Mouse (Mus musculus) E14TG2a.4 (cell line): ENCODE data around the gene Grip1.

Experiments used
- H3K27me3 ChIP-seq: 2 replicates; pipeline ENCODE4 v1.6.1; 2014; ENCODE audit warnings: low read length, control low read depth; ENCODE audit not compliant: insufficient read depth
- H3K36me3 ChIP-seq: 2 replicates; pipeline ENCODE4 v1.6.1; 2014; ENCODE audit warnings: low read length, control low read depth; ENCODE audit not compliant: insufficient read depth
- H3K4me1 ChIP-seq: replicated peaks from 2 replicates; pipeline ENCODE4 v1.6.1; 2014; ENCODE audit warnings: low read depth, low read length, control low read depth
- H3K4me3 ChIP-seq: replicated peaks from 2 replicates; pipeline ENCODE4 v1.5.1; 2014; ENCODE audit warnings: mild to moderate bottlenecking, low read length
- H3K9me3 ChIP-seq: 2 replicates; pipeline ENCODE4 v1.6.1; 2014; ENCODE audit warnings: low read length, control low read depth
- CTCF ChIP-seq: conservative IDR thresholded peaks from 2 replicates; pipeline ENCODE4 v1.5.1; 2014; ENCODE audit warnings: low read length
- NANOG ChIP-seq: IDR thresholded peaks from 2 replicates; pipeline ENCODE4 v1.6.1; 2014; ENCODE audit warnings: borderline replicate concordance, low read length, mixed read lengths
- POU5F1 ChIP-seq: IDR thresholded peaks from 2 replicates; pipeline ENCODE4 v1.6.1; 2014; ENCODE audit warnings: low read length, borderline replicate concordance

Grip1 gene

GRCm38 (mm10) chr10:119427653-119428052, 26.0 kb upstream of the Grip1 start:
- Histone ChIP-seq H3K4me3 (no peak overlapping the region), H3K4me1 (no peaks in the 10 kb centered on the region), H3K27me3 (no peaks in the 10 kb centered on the region), H3K9me3 (no peaks in the 10 kb centered on the region), H3K36me3 (no peaks in the 10 kb centered on the region)
- TF ChIP-seq POU5F1 (no peak), NANOG (no peak), CTCF (no peak)

- no peaks in the 10 kb centered on the region for H3K9me3 ChIP-seq
- H3K36me3 ChIP-seq, result no peaks in the 10 kb centered on the region
- no peaks in the 10 kb centered on the region for H3K4me1 ChIP-seq
- H3K27me3 ChIP-seq, result no peaks in the 10 kb centered on the region
- no peak for TF ChIP-seq NANOG
- TF ChIP-seq POU5F1, result no peak
- TF ChIP-seq CTCF, result no peak
- no peak overlapping the region for H3K4me3 ChIP-seq
Measured at GRCm38 (mm10) chr10:119428106-119428505, 25.5 kb upstream of the Grip1 start.

DNA sequence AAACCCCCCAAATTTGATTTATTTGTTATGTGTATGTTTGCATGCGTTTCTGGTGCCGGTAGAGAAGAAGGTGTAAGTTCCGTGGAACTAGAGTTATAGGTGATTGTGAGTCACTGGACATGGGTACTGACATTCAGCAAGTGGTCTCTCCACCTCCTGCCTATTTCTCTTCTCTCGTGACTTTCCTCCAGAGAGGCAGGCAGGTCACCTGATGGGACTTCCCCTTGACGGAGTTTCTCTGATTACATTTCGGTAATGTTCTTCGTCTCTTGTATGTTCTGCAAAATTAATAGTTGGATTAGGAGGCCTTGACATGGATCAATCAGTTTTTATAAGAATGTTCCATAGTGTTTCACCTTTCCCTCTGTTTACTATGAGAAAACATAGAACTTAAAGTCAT, 23.4 kb upstream of the Grip1 start:
- Histone ChIP-seq H3K36me3 (no peaks in the 10 kb centered on the region), H3K4me1 (no peaks in the 10 kb centered on the region), H3K9me3 (no peaks in the 10 kb centered on the region), H3K27me3 (no peaks in the 10 kb centered on the region), H3K4me3 (no peak overlapping the region)
- TF ChIP-seq CTCF, result no peak
- no peak for TF ChIP-seq POU5F1
- TF ChIP-seq NANOG, result no peak

GRCm38 (mm10) chr10:119431801-119432200, 21.8 kb upstream of the Grip1 start:
- H3K9me3 ChIP-seq, result no peaks in the 10 kb centered on the region
- no peak overlapping the region for H3K4me3 ChIP-seq
- no peaks in the 10 kb centered on the region for H3K36me3 ChIP-seq
- H3K27me3 ChIP-seq, result no peaks in the 10 kb centered on the region
- H3K4me1 ChIP-seq, result no peaks in the 10 kb centered on the region
- no peak for TF ChIP-seq POU5F1
- no peak for TF ChIP-seq NANOG

DNA sequence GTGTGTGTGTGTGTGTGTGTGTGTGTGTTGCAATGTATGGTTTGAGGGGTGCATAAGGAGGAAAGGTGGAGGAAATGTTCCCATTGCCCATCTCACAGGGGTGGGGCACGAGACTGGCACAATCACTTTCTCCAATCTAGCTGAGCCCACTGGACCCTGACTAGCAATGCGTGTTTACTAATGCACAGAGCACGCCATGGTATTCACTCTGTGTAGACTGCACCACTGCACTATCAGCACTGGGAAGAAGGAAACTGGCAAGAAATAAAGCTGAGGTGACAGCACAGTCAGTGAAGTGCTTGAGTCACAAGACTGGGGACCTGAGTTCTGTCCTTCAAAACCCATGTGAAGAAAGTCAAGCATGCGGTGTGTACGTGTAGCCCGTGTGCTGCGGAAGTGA, 17.8 kb upstream of the Grip1 start:
- Histone ChIP-seq H3K27me3 (no peaks in the 10 kb centered on the region), H3K4me3 (no peak overlapping the region), H3K36me3 (no peaks in the 10 kb centered on the region), H3K9me3 (no peaks in the 10 kb centered on the region), H3K4me1 (no peaks in the 10 kb centered on the region)
- TF ChIP-seq NANOG, result no peak
- TF ChIP-seq CTCF, result no peak
- TF ChIP-seq POU5F1, result no peak

DNA sequence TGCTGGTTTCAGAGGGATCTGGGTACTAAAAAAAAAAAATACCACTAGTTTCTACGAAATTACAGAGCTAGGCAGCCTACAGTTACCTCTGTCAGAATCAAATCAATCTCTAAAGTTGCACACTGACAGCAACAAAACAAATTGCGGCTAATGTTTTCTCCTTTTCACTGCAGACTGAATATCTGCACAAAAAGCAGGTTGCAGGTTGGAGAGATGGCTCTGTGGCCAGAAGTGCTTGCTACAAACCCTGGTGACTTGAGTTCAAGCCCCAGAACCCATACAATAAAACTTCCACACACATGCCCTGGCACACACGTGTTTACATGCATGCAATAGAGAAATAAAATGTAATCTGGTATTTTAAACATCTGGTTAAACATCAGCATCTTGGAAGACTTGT, 16.3 kb upstream of the Grip1 start:
- no peaks in the 10 kb centered on the region for H3K36me3 ChIP-seq
- TF ChIP-seq CTCF (no peak), NANOG (no peak), POU5F1 (no peak)
- H3K9me3 ChIP-seq, result no peaks in the 10 kb centered on the region
- no peaks in the 10 kb centered on the region for H3K4me1 ChIP-seq
- no peaks in the 10 kb centered on the region for H3K27me3 ChIP-seq
- H3K4me3 ChIP-seq, result no peak overlapping the region

DNA sequence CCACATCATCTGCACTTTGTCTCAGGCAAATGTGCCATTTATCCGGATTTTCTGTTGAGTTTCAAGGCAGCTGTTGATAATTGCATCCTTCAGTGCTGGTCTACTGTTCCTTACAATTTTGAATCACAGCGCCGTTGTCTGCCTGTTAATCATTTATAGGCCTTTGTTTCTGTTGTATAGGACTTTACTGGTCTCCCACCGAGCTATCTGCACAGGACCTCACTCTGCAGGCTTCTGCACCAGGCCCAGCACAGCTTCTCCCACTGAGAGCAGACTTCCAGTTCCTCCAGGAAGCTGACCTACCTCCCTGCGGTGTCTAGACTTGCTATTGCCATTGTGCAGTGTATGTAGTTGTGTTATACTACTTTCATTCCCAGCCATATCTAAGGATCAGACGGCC, 11.9 kb upstream of the Grip1 start:
- no peak overlapping the region for H3K4me3 ChIP-seq
- no peaks in the 10 kb centered on the region for H3K4me1 ChIP-seq
- peaks cover 8% of the 10 kb centered on the region; the same call in 1 of the 2 replicates for H3K27me3 ChIP-seq
- no peaks in the 10 kb centered on the region for H3K9me3 ChIP-seq
- no peaks in the 10 kb centered on the region for H3K36me3 ChIP-seq
- TF ChIP-seq POU5F1 (no peak), NANOG (no peak)

GRCm38 (mm10) chr10:119447392-119447914, 6.2 kb upstream of the Grip1 start:
- no peak for TF ChIP-seq POU5F1
- H3K27me3 ChIP-seq, result peaks cover 34% of the 10 kb centered on the region

DNA sequence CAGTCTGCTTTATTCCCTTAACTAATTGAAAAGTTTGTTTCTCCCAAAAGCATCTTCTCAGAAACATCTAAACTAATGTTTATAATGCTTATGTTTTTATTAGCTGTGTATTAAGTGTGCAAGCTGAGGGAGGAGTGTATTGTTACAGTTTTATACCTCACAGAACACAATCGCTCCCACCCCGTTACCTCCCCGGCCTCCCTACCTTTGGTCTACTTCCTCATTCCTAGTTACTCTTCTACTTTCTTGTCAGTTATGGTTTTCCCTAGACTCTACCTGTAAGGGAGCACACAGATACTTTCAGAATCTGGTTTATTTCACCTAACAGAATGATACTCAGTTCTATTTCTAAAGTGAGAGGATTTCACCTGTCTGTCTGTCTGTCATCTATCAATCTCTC, 5.7 kb upstream of the Grip1 start:
- H3K27me3 ChIP-seq, result peaks cover 39% of the 10 kb centered on the region
- TF ChIP-seq POU5F1, result no peak
- TF ChIP-seq NANOG, result no peak
- no peak for TF ChIP-seq CTCF
- peaks cover 5% of the 10 kb centered on the region for H3K4me1 ChIP-seq
- H3K36me3 ChIP-seq, result no peaks in the 10 kb centered on the region
- no peak overlapping the region for H3K4me3 ChIP-seq
- H3K9me3 ChIP-seq, result no peaks in the 10 kb centered on the region

More at GRCm38 (mm10) chr10:119447392-119447914, 6.2 kb upstream of the Grip1 start:
- Histone ChIP-seq H3K9me3 (no peaks in the 10 kb centered on the region), H3K36me3 (no peaks in the 10 kb centered on the region), H3K4me3 (no peak overlapping the region), H3K4me1 (no peaks in the 10 kb centered on the region; the same call in 1 of the 2 replicates)

- peak overlapping the region; percentile 82 for H3K4me3 ChIP-seq
- H3K4me1 ChIP-seq, result peaks cover 15% of the 10 kb centered on the region
- H3K27me3 ChIP-seq, result peaks cover 61% of the 10 kb centered on the region
- TF ChIP-seq CTCF (no peak), POU5F1 (no peak), NANOG (no peak)
- no peaks in the 10 kb centered on the region for H3K36me3 ChIP-seq
- no peaks in the 10 kb centered on the region for H3K9me3 ChIP-seq
Measured at GRCm38 (mm10) chr10:119452698-119453097, 932 bp upstream of the Grip1 start.
